Mouse (Mus musculus): ENCODE results near the gene Lmod1.
A peak's percentile ranks its signal among the peaks of the same experiment; 100 is the strongest.
"Not testable (repeated sequence)": the region's sequence is repeated elsewhere in the genome, so short reads cannot be mapped to it uniquely, and the experiment has no call there.

Gene Lmod1

GRCm38 (mm10) chr1:135362115-135362514, 37.5 kb downstream of the Lmod1 start:
- no peak for DNase-seq (ENCODE audit: low read depth)

- DNase-seq (ENCODE audit: low read depth): no peak
These were observed 38.8 kb downstream of the Lmod1 start for GRCm38 (mm10) chr1:135363446-135363845.

DNA sequence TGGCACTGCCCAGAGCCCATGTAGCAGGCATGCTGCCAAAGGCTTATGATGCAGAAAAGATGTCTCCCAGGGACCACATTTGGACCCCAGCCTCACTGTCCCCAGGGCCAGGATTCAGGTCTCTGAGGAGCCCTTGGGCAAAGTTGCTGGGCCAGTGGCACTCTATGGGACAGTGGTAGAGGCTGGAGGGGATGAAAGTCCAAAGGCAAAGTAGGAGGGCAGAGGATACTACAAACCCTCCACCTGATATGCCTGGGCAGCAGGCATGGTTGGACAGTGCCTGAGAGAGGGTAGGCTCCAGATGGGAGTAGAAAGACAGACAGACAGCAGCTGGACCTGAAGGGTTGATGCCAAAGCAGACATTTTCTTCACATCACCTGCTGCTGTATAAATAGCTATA, 41.8 kb downstream of the Lmod1 start:
- no peak for DNase-seq (ENCODE audit: low read depth)

DNA sequence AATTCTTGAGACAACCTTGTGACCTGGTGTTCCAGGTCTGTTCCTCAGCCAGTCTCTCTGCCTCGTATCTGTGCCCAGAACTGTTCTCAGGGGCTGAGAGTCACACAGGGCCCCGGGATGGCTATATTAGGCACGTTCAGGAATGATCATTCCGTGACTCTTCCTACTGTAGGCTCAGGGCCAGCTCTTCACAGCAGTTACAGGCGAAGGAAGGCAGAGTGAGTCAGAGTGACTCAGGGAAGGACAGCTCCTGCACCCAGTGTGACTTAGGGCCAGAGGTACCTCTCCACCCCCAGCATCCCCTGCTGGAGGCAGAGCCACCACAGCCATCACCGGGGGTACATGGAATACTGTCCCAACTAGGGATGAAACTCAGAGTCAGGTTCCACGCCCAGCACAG, 42.4 kb downstream of the Lmod1 start:
- DNase-seq (ENCODE audit: low read depth): no peak

GRCm38 (mm10) chr1:135367595-135367994, 43.0 kb downstream of the Lmod1 start:
- no peak for DNase-seq (ENCODE audit: low read depth)

GRCm38 (mm10) chr1:135368245-135368644, 43.6 kb downstream of the Lmod1 start:
- peak; percentile 54 for DNase-seq (ENCODE audit: low read depth)

DNA sequence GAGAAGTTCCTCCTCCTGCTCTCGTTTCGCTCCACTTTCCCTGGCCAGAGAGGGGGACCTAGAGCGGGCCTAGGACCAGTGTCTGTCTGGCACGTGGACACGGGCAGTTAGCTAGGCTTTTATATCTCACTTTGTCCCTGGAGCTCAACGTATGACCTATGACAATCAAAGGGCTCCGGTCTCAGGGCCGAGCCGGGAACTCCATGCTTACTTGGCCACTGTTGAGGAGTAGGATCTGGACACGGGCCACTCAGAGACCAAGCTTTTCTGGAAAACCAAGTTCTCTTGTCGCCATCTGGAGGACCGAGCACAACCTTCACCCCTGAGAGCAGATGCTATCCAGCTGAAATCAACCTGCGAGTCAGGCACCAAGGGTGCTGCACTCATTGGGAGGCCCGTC, 44.4 kb downstream of the Lmod1 start:
- DNase-seq (ENCODE audit: low read depth): no peak

- DNase-seq (ENCODE audit: low read depth): no peak
These were observed 44.8 kb downstream of the Lmod1 start for GRCm38 (mm10) chr1:135369415-135369814.

DNA sequence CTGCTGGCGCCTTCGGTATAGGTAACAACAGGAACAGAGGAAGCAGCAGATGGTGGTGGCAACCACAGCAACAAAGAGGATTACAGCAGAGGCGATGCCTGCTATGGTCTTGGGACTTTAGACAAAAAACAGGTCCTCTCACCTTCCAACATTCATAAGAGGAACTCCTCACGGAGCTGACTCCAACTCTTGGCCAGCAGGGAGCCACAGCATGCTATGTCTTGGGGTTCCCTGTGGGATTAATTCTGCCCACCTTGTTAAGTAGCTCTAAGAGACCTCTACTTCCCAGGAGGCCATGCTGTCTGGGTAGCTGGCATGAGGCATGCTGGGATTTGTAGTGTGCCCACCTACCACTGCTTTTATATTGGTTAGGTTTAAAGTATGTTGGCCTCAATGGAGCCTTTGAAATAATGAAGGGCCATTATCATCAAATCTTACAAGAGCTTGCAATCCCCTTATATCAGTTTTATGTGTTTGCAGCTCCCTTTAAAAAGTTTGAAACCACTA, 48.6 kb downstream of the Lmod1 start:
- no peak for DNase-seq (ENCODE audit: low read depth)

- DNase-seq (ENCODE audit: low read depth): no peak
These were observed 49.7 kb downstream of the Lmod1 start for GRCm38 (mm10) chr1:135374175-135374867.

DNA sequence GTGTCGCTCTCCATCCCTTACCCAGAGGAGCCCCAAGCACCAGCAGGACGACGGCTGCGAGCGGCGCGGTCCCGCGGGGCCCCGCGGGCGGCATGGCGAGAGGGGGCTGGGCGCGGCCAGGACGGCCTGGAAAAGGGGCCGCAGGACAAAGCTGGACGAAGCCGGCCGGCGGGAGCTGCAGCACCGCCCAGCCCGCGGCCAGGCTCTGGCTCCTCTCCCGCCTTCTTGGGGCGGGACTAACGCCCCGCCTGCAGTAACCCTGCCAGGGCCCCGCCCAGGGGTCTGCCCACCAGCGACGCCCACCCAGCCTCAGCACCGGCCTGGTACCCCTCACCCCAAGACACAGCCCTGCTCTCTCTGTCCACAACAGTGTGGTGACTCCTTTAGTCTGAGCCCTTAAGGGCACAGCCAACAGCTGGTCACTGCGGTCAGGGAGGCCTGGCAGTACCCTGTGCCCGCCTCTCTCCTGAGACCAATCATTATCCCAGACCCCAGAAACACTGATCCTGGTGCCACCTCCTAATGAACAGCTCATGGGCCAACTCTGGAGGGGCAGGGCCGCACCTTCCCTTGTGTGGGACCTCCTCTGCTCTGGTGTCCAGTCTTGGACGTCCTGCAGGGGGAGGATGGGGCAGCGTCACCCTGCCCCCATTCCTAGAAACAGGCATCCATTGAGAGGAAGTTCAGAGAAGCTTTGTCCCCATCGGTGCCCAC, 50.4 kb downstream of the Lmod1 start, which contains the start of gene Shisa4:
Shisa4 (minus strand) TSS at position 370 of the 714 bp plus-strand sequence.
- DNase-seq (ENCODE audit: low read depth): no peak

DNA sequence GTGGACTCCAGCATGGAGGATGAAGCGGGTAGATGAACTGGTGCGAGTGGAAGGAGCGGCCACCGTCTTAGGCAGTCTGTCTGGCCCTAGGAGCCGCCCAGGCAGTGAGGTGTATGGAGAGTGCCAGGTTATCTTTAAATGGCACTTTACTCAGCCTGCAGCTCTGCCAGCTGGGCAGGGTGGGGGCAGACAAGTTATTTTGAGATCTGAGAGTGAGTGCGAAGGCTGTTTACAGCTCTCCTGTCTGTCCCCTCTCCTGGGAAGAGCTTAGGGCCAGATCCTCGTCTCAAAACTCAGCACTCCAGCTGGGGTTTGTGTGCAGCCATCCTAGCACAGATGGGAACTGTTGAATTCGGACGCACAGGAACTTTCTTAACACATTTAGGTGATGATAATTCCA, 54.0 kb downstream of the Lmod1 start:
- no peak for DNase-seq (ENCODE audit: low read depth)

GRCm38 (mm10) chr1:135379048-135379447, 54.4 kb downstream of the Lmod1 start:
- DNase-seq (ENCODE audit: low read depth): no peak

DNA sequence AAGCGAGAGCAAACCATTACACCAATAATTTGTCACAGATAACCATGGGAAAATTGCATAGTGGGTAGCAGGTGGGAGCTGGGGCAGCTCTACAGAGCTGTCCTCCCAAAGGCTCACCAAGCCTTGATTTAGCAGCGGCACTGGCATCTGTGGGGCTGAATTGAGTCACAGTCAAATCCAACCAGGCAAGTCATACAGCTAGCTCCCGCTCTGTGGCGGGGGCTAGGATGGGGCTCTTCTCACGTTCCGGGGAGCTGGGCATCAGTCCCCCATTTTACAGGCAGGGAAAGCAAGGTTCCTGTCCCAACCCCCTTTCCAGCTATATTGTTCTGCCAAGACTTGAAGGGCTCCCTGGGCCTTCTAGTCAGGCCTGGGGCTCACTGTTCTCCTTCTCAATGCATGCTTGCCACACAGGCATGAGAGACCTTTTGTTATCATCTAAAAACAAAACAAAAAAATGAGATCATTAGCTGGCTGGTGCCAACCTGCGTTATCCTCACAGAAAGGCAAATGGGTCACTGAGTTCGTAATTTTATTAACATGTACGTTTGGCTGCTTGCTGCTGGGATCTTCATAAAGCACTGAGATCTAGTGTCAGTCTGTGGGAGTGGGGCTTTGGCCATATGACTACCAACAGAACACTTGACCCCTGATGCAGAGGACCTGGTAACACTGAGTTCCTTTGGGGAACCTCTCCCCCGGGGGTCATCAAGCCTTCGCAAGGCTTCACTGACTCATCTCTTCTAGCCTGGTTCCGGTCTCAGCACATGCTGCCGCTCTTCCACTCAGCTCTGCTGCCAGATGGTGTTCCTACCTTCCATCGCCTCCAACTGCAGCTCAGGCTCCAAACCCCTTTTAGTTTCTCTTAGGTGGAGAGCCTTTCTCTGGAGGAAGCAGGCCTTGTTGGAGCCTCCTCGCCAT, 55.7 kb downstream of the Lmod1 start:
- no peak for DNase-seq (ENCODE audit: low read depth)

- DNase-seq (ENCODE audit: low read depth): not testable (repeated sequence)
These were observed 57.0 kb downstream of the Lmod1 start for GRCm38 (mm10) chr1:135381560-135381959.

DNA sequence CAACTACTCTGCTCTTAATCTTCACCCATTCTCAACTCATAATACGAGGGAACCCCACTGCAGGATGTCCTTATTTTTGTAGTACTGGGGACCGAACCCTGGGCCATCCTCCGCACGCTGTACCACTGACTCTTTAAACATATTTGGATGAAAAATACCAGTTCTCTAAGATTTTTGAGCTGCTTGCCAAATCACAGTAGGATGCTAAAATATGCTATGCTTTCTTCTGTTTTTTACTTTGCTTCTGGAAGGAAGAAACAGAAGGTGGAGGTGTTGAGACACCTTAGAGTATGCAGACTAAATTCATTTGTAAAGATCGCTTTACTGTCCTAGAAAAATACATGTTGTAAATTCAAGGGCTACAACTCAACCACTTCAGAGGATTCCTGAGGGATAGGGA, 59.6 kb downstream of the Lmod1 start:
- DNase-seq (ENCODE audit: low read depth): no peak

GRCm38 (mm10) chr1:135385161-135385560, 60.6 kb downstream of the Lmod1 start:
- DNase-seq (ENCODE audit: low read depth): no peak

GRCm38 (mm10) chr1:135399466-135399865, 74.9 kb downstream of the Lmod1 start:
- no peak for DNase-seq (ENCODE audit: low read depth)

GRCm38 (mm10) chr1:135401452-135402110, 77.0 kb downstream of the Lmod1 start:
- DNase-seq (ENCODE audit: low read depth): no peak

GRCm38 (mm10) chr1:135405356-135405755, 80.7 kb downstream of the Lmod1 start:
- DNase-seq (ENCODE audit: low read depth): no peak

DNA sequence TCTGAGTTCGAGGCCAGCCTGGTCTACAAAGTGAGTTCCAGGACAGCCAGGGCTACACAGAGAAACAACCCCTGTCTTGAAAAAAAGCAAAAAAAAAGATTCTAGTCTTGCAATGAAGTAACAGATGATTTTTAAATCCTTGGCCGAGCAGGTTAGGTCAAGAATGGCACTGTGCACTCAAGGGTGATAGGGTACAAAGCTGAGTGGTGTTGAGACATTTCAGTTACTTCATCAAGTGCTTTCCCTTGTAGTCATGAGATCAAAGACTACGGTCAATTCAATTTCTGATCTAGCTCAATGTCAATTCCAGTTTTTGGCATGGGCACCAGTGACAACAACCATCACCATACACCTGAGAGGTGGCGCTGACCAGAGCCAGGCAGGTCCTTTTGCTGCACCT, 84.4 kb downstream of the Lmod1 start:
- DNase-seq (ENCODE audit: low read depth): no peak

DNA sequence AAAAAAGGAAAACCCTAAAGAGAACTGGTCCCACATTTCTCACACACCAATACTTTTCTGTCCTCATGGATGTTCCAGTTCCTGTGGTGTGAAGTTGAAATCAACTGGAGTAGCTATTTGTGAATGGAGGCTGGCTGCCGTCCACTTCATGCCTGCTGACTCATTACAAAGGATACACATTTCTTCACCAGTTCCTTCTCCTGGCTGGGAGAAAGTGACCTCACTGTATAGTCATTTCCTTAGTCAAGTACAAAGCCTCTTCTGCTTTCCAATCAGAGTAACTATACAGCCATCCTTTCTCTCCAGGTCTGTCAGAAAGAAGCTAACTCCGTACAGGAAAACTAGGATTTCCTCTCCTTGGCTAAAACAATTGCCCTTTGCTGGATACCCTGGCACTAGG, 86.4 kb downstream of the Lmod1 start:
- DNase-seq (ENCODE audit: low read depth): no peak
